ENCODE assay signal across 7 mouse cellular contexts in genomic region chr1:167349815-167350596, GRCm38 (mm10). TPM values are rescaled to one million over a fixed set of nuclear protein-coding genes. Genes with fewer than 3 reads are reported as not detected.
A peak's percentile ranks its signal among the peaks of the same experiment; 100 is the strongest.
DNase-seq lines count a peak whose midpoint lies in the region; ATAC-seq lines count a peak whose summit lies in the region.

Gene Aldh9a1, plus strand, starts transcription at chr1:167349991.

- peak; percentile 89 for DNase-seq in adrenal gland, postnatal 25 days
- DNase-seq in heart, adult 11 months: peak; percentile 100
- DNase-seq in kidney, adult 18-20 months: peak; percentile 96
- DNase-seq in limb, embryonic 11.5 days (ENCODE audit: low spot score): peak; percentile 90
- peak; percentile 90 for DNase-seq in midbrain, embryonic 14.5 days
- DNase-seq in spleen, adult 18-20 months: peak; percentile 74 to 85

- WGBS in embryonic facial prominence, embryonic 12.5 days: under 1% methylated on average over 55 of the region's 55 CpGs
- WGBS in limb, embryonic 11.5 days: under 1% methylated on average over 55 of the region's 55 CpGs
- under 1% methylated on average over 55 of the region's 55 CpGs for WGBS in midbrain, embryonic 14.5 days

- peak; percentile 99 for ATAC-seq in embryonic facial prominence, embryonic 12.5 days (ENCODE audit: insufficient number of reproducible peaks, insufficient read depth, low FRiP score, low TSS enrichment)
- ATAC-seq in limb, embryonic 11.5 days (ENCODE audit: insufficient number of reproducible peaks, low FRiP score, low TSS enrichment, low read depth): peak; percentile 97
- ATAC-seq in midbrain, embryonic 14.5 days (ENCODE audit: low FRiP score, low TSS enrichment): peak; percentile 98

- H3K4me2 ChIP-seq in embryonic facial prominence, embryonic 12.5 days (replicated peaks): peak within 1 kb of the TSS; percentile 63
- H3K4me2 ChIP-seq in limb, embryonic 11.5 days (ENCODE audit: low read depth, severe bottlenecking): peak within 1 kb of the TSS; percentile 65
- peak within 1 kb of the TSS; percentile 82 for H3K4me2 ChIP-seq in midbrain, embryonic 14.5 days (ENCODE audit: low read length)

- H3K27me3 ChIP-seq in embryonic facial prominence, embryonic 12.5 days: no peaks in the 10 kb centered on the region
- H3K27me3 ChIP-seq in limb, embryonic 11.5 days (ENCODE audit: control insufficient read depth, insufficient read depth, low read length): no peaks in the 10 kb centered on the region
- H3K27me3 ChIP-seq in midbrain, embryonic 14.5 days (ENCODE audit: control insufficient read depth, insufficient read depth, low read length): no peaks in the 10 kb centered on the region

- no peaks in the 10 kb centered on the region for H3K9me3 ChIP-seq in embryonic facial prominence, embryonic 12.5 days
- no peaks in the 10 kb centered on the region for H3K9me3 ChIP-seq in limb, embryonic 11.5 days (ENCODE audit: control insufficient read depth, low read length)
- H3K9me3 ChIP-seq in midbrain, embryonic 14.5 days (ENCODE audit: control insufficient read depth, low read length): no peaks in the 10 kb centered on the region

- peak within 1 kb of the TSS; percentile 79 for H3K27ac ChIP-seq in embryonic facial prominence, embryonic 12.5 days
- peak within 1 kb of the TSS; percentile 30; the same call in 1 of the 2 replicates for H3K27ac ChIP-seq in limb, embryonic 11.5 days (replicated peaks; ENCODE audit: low read depth, low read length)
- peak within 1 kb of the TSS; percentile 81 for H3K27ac ChIP-seq in midbrain, embryonic 14.5 days (replicated peaks; ENCODE audit: low read depth, low read length)

- peaks cover 10% of the 10 kb centered on the region for H3K36me3 ChIP-seq in embryonic facial prominence, embryonic 12.5 days
- H3K36me3 ChIP-seq in limb, embryonic 11.5 days (ENCODE audit: control insufficient read depth, insufficient read depth, low read length): peaks cover 5% of the 10 kb centered on the region; the same call in 1 of the 2 replicates
- H3K36me3 ChIP-seq in midbrain, embryonic 14.5 days (ENCODE audit: control insufficient read depth, insufficient read depth, low read length): peaks cover 7% of the 10 kb centered on the region

- H3K9ac ChIP-seq in embryonic facial prominence, embryonic 12.5 days: peak within 1 kb of the TSS; percentile 63
- peak within 1 kb of the TSS; percentile 46 for H3K9ac ChIP-seq in limb, embryonic 11.5 days (ENCODE audit: low read length)
- H3K9ac ChIP-seq in midbrain, embryonic 14.5 days (replicated peaks; ENCODE audit: low read length): peak within 1 kb of the TSS; percentile 78

- H3K4me3 ChIP-seq in embryonic facial prominence, embryonic 12.5 days: peak within 1 kb of the TSS; percentile 62
- H3K4me3 ChIP-seq in limb, embryonic 11.5 days (ENCODE audit: low read depth, low read length): peak within 1 kb of the TSS; percentile 47
- peak within 1 kb of the TSS; percentile 66 for H3K4me3 ChIP-seq in midbrain, embryonic 14.5 days (replicated peaks; ENCODE audit: low read depth, low read length)

- H3K4me1 ChIP-seq in embryonic facial prominence, embryonic 12.5 days: 0 out of 2 replicates have a peak, but pooled peaks cover 4% of the 10 kb centered on the region
- no peaks in the 10 kb centered on the region for H3K4me1 ChIP-seq in limb, embryonic 11.5 days (ENCODE audit: control insufficient read depth, insufficient read depth, low read length)
- H3K4me1 ChIP-seq in midbrain, embryonic 14.5 days (ENCODE audit: control insufficient read depth, insufficient read depth, low read length): peaks cover 4% of the 10 kb centered on the region; the same call in 1 of the 2 replicates

RNA-seq across cellular contexts. Expression of gene Aldh9a1, which starts in this region (rescaled TPM):
- total RNA-seq in adrenal gland, postnatal 25 days (2021): 64.4 and 67.5 TPM in 2 replicates
- polyA plus RNA-seq in embryonic facial prominence, embryonic 12.5 days (2016; fragmentation: Nextera tagmentation; extraction: Ambion mirVana): 56.1 and 56.6 TPM in 2 replicates
- polyA plus RNA-seq in limb, embryonic 11.5 days (2014; fragmentation: Nextera tagmentation; extraction: Ambion mirVana): 36.5 and 40.2 TPM in 2 replicates
- polyA plus RNA-seq in midbrain, embryonic 14.5 days (2014; fragmentation: Nextera tagmentation; extraction: Ambion mirVana): 23.2 and 28.6 TPM in 2 replicates

Comparison
In these comparisons a context has a peak if more than half of its experiments do, and no peak if none do; other contexts are left out.
1. Peak in every context shown above with its lines: DNase-seq, ATAC-seq, H3K4me3 ChIP-seq and H3K27ac ChIP-seq.
2. H3K27ac ChIP-seq: peak in every context shown above with its lines; median percentile 81 in midbrain, embryonic 14.5 days; 79 in embryonic facial prominence, embryonic 12.5 days; 30 in limb, embryonic 11.5 days.